Mouse (Mus musculus) spleen, embryonic (tissue): ENCODE measurements around the gene Tex35.

Experiments
- CTCF ChIA-PET: fragments of 350-600 bp; sonication (Branson Sonifier 250); formaldehyde crosslinking; loops from one replicate; lab custom pipeline; 2022; lab: Charles Lee

Tex35 gene

GRCm38 (mm10) chr1:157108580-157108979 lies at the start of gene Tex35:
Gene Tex35, minus strand, starts transcription at chr1:157108680.
- CTCF ChIA-PET = no interaction called here

- CTCF ChIA-PET = no interaction called here
Observed at GRCm38 (mm10) chr1:157153781-157154180, 45.3 kb upstream of the Tex35 start.

- CTCF ChIA-PET = no interaction called here
Observed at GRCm38 (mm10) chr1:157150107-157150506, 41.6 kb upstream of the Tex35 start.

- CTCF ChIA-PET = no interaction called here
Observed at GRCm38 (mm10) chr1:157144621-157145020, 36.1 kb upstream of the Tex35 start.

GRCm38 (mm10) chr1:157143326-157143932 lies 34.9 kb upstream of the Tex35 start:
- CTCF ChIA-PET = no interaction called here

- CTCF ChIA-PET = interaction anchor here (0.7 to 1.1 kb wide), 2 partner anchors 14 to 1385 kb away, joined by 4 to 6 read pairs; no protein-coding TSS in a partner anchor
Observed at GRCm38 (mm10) chr1:157141014-157141413, 32.5 kb upstream of the Tex35 start.

GRCm38 (mm10) chr1:157137854-157138241 lies 29.4 kb upstream of the Tex35 start:
- CTCF ChIA-PET = no interaction called here

GRCm38 (mm10) chr1:157137132-157137853 lies 28.8 kb upstream of the Tex35 start:
- CTCF ChIA-PET = no interaction called here

GRCm38 (mm10) chr1:157128219-157128618 lies 19.7 kb upstream of the Tex35 start:
- CTCF ChIA-PET = no interaction called here

- CTCF ChIA-PET = no interaction called here
Observed at GRCm38 (mm10) chr1:157123836-157124235, 15.4 kb upstream of the Tex35 start.

- CTCF ChIA-PET = no interaction called here
Observed at GRCm38 (mm10) chr1:157119168-157119567, 10.7 kb upstream of the Tex35 start.

- CTCF ChIA-PET = no interaction called here
Observed at GRCm38 (mm10) chr1:157117440-157117839, 9.0 kb upstream of the Tex35 start.

GRCm38 (mm10) chr1:157114492-157114891 lies 6.0 kb upstream of the Tex35 start:
- CTCF ChIA-PET = interaction anchor here (0.9 kb wide), 1 partner anchor 364 kb away, joined by 3 read pairs; no protein-coding TSS in a partner anchor

GRCm38 (mm10) chr1:157110287-157110835 lies 1.9 kb upstream of the Tex35 start:
- CTCF ChIA-PET = no interaction called here

GRCm38 (mm10) chr1:157101122-157101865 lies 7.2 kb downstream of the Tex35 start:
- CTCF ChIA-PET = no interaction called here

GRCm38 (mm10) chr1:157095534-157095933 lies 12.9 kb downstream of the Tex35 start:
- CTCF ChIA-PET = no interaction called here

- CTCF ChIA-PET = no interaction called here
Observed at GRCm38 (mm10) chr1:157092622-157093021, 15.9 kb downstream of the Tex35 start.

GRCm38 (mm10) chr1:157092140-157092539 lies 16.3 kb downstream of the Tex35 start:
- CTCF ChIA-PET = no interaction called here

GRCm38 (mm10) chr1:157090835-157091234 lies 17.6 kb downstream of the Tex35 start:
- CTCF ChIA-PET = interaction anchor here (0.7 kb wide), 1 partner anchor 35 kb away, joined by 7 read pairs; no protein-coding TSS in a partner anchor

- CTCF ChIA-PET = interaction anchor here (0.8 kb wide), 1 partner anchor 644 kb away, joined by 10 read pairs; no protein-coding TSS in a partner anchor
Observed at GRCm38 (mm10) chr1:157086097-157086994, 22.1 kb downstream of the Tex35 start.

GRCm38 (mm10) chr1:157082931-157083330 lies 25.5 kb downstream of the Tex35 start:
- CTCF ChIA-PET = no interaction called here
